Mouse (Mus musculus): ENCODE results near the gene Zfp213.

The Zfp213 gene

DNA sequence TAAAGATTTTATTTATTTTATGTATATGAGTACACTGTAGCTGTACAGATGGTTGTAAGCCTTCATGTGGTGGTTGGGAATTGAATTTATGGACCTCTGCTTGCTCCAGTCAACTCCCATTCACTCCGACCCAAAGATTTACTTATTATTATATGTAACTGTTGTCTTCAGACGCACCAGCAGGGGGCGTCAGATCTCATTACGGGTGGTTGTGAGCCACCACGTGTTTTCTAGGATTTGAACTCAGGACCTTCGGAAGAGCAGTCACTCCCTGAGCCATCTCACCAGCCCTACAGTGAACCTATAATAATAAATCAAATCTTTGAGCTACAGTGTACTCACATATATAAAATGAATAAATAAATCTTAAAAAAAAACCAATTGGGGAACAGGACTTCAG is 8.0 kb upstream of the Zfp213 start:
- DNase-seq: no peak

GRCm38 (mm10) chr17:23571084-23571483 is 7.0 kb upstream of the Zfp213 start:
- no peak for DNase-seq

DNA sequence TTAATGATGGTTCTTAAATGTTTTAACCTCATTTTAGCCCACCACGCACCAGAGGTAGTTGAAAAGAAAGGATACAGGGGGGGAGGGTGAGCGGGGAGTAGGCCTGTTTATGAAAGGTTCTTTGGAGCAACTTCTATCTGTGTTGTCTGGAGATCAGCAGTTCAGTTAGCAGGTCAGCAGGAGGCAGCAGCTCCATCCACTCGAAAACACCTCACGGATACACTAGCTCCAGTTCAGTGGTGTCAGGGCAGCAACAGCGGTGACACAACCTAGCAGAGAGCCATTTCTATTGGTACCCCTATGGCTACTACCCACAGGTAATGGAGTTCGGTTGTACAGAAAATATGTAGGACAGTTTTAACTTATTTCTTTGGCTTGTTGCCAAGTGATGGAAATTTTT is 6.0 kb upstream of the Zfp213 start:
- DNase-seq: peak; percentile 38 to 46

- DNase-seq: no peak
Observed at GRCm38 (mm10) chr17:23568370-23568769, 4.3 kb upstream of the Zfp213 start.

- DNase-seq: no peak
Observed at GRCm38 (mm10) chr17:23566787-23567186, 2.7 kb upstream of the Zfp213 start.

DNA sequence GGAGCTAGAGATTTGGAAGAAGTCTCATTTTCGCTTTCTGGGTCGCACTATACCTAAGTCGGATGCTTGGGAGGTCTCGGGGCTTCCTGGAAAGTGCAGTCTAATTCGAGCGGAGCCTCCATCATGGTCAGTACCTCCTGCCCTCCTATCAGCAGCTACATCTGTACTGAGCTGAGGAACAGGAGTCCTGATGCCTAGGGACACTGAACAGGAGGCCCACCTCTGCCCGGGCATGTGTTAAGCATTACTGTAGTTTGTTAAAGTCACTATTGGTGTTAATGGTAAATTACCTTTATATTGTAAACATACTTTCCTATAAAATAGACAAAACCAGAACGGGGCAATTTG is 304 bp upstream of the Zfp213 start:
- DNase-seq: no peak

GRCm38 (mm10) chr17:23559767-23560166 is 4.3 kb downstream of the Zfp213 start:
- peak; percentile 28 to 42 for DNase-seq

GRCm38 (mm10) chr17:23555243-23555916 is 8.7 kb downstream of the Zfp213 start:
- no peak for DNase-seq

DNA sequence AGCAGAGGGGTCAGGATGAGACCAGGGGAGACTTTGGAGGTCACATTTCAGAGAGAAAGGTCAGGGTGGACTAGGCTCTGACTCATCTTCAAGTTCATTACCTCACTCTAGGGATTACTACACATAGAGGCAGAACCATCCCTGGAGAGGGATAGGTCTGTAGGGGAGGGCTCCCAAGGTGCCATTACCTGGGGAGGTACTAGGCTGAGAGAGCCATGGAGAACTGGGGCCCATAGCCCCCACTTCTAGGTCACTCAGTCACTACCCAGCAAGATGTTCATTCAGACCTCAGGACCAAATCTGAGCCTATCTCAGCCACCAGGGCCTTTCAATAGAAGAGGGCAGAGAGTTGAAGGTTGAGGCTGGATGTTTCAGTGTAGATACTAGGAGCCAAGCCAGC is 9.7 kb downstream of the Zfp213 start:
- no peak for DNase-seq

DNA sequence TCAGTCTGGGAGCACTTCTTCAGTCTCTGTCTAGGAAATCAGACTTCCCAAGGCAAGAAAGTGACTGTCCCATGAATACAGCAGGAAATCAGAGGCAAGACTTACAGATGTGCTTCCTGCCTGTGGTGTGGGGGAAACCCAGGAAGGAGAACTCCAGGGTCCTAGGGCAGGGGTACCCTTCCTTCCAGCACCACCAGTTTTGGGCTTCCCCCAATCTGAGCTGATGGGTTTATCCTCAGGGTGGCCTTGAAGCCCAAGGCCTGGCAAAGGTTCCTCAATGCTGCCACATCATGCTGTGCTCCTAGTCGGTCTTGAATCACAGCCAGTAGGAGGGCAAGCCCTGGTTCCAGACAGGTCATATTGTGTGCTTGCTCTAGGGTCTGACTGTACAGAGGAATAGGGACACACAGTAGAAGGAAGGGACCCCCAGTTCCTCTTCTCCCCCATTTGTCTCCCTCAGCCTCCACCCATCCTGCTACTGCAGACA is 10.4 kb downstream of the Zfp213 start:
- DNase-seq: no peak

GRCm38 (mm10) chr17:23552896-23553633 is 11.0 kb downstream of the Zfp213 start:
- no peak for DNase-seq

GRCm38 (mm10) chr17:23551963-23552362 is 12.1 kb downstream of the Zfp213 start:
- no peak for DNase-seq

DNA sequence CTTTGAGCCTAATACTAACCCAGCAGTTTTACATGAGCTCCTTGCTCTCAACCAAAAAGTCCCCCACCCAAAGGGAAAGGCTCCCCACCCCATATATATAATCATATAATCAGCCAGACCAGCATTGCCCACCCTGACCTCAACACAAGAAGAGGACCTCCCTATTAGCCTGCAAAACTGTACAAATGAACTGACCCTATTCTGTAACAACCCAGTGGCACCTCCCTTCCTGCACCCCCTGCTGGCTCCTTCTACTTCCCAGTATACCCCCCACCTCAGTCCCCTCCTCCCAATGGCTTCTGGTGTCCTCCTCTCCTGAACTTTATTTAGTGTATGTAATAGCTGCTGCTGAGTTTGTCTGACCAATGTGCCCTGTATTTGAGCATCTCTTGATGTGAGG is 12.6 kb downstream of the Zfp213 start:
- no peak for DNase-seq

- no peak for DNase-seq
Observed at GRCm38 (mm10) chr17:23550856-23551255, 13.2 kb downstream of the Zfp213 start.

- DNase-seq: peak; percentile 92 to 93
Observed at GRCm38 (mm10) chr17:23550188-23550791, 13.7 kb downstream of the Zfp213 start.

DNA sequence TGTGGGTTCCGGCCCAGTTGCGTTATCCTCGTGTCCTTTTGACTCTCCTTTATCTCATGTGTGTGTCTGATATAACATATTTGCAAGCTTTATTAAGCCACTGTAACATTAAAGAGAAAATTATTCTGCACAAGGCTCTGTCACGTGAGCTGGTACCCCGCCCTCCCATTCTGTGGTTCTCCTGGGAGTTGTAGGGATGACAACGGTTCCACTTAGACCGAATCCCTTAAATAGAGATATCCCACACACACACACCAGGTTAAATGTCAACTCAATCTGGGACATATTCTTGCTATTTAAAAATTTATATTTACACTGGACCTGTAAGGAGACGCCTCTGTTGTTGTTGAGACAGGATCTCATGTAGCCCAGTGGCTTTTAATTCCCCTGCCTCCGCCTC is 14.6 kb downstream of the Zfp213 start:
- no peak for DNase-seq

DNA sequence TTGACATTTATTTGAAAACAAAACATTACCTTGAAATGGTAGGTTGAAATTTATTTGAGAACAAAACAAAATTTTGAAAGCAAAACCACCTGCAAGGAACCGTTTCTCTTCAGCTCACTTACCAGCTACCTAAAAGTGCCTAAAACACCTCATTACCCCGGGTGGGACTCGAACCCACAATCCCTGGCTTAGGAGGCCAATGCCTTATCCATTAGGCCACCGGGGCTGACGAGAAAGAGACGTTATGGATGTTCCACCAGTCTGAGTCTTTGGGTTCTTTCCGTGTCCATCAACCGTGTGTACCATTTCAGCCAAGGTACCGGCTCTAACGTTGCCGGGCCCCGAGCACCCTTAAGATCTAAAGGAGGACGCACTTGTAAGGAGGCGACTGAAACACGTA is 15.4 kb downstream of the Zfp213 start:
- DNase-seq: peak; percentile 82 to 83

DNA sequence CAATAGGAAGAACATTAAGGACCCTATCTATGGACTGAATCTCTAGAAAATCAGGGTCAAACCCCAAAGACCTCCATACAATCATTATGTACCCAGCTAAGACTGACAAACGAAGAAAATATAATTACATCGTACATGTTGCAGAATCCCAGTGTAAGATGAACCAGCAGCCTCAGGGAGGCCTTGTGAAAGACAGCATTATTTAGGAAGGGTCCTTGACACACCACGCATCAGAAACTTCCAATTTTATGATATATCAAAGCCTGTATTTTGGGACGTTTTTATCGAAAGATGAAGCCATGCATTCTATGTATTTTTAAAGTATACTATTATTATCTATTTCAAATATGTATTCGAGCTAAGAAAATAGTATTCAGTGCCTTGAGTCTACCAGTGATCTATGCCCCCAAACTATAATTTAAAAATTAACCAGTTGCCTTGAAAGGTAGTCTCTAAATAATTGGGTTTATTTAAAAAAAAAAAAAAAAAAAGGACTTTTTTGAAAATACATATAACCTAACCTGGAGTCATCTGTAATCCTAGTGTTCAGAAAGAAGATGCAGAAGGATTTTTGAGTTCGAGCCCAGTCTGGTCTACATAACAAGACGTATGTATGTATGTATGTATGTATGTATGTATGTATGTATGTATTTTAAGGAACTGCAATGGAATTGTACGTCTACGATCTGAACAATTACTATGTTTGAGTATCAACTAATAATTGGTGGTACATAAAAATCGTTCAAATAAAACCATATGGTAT is 16.2 kb downstream of the Zfp213 start:
- DNase-seq: no peak

- DNase-seq: peak; percentile 85 to 87
Observed at GRCm38 (mm10) chr17:23546702-23547505, 17.1 kb downstream of the Zfp213 start.

- peak; percentile 80 to 82 for DNase-seq
Observed at GRCm38 (mm10) chr17:23546333-23546701, 17.7 kb downstream of the Zfp213 start.

- DNase-seq: no peak
Observed at GRCm38 (mm10) chr17:23545841-23546240, 18.2 kb downstream of the Zfp213 start.

DNA sequence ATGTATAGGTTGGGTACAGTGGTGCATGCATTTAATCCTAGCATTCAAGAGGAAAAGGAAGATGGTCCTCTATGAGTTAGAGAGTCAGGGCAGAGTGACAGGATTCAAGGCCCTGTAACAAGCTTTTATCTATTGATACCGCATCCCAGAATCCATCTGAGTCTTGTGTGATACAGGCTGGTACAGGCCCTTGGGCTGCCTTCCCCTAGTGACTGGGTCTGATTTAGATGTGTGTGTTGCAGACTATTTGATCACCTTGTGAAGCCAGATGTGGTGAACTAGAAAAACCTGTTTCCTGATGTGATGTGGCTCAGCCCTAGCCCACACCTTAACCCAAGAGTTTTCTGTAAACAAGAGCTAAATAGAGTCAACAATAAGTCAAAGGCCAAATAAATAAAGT is 19.3 kb downstream of the Zfp213 start:
- no peak for DNase-seq
